Mouse (Mus musculus) Patski (cell line): ENCODE measurements around the gene Tshz3. TPM values are rescaled to one million over a fixed set of nuclear protein-coding genes. Genes with fewer than 3 reads are reported as not detected.

Source experiments
- ATAC-seq: fragments of 100-300 bp; one replicate; pipeline ENCODE4 v1.8.0; 2021
- CTCF ChIA-PET: fragments of 350-600 bp; sonication (Branson Sonifier 250); formaldehyde crosslinking; loops from one replicate; lab custom pipeline; 2022; ENCODE audit warnings: inconsistent platforms; lab: Charles Lee
- POLR2A ChIA-PET: fragments of 350-600 bp; sonication (Branson Sonifier 250); formaldehyde crosslinking; loops from one replicate; lab custom pipeline; 2022; ENCODE audit warnings: antibody characterized with exemption, inconsistent platforms; lab: Charles Lee
- DNase-seq: peaks from one replicate; pipeline ENCODE4 v3.0.0-alpha.2; 2011; ENCODE audit warnings: low read depth, low spot score
- H3K27me3 ChIP-seq: fragments of 371-371 bp; one replicate; pipeline ENCODE4 v1.5.1; 2021
- CTCF ChIP-seq: fragments of 100-300 bp; IDR thresholded peaks from one replicate; pipeline ENCODE4 v1.5.1; 2021
- in situ Hi-C: fragments of 300-500 bp; cut with MboI; formaldehyde crosslinking; loops from 3 replicates; pipeline ENCODE4 v1.11.1; 2018; ENCODE audit warnings: low pct_unique_long_range_greater_than_20kb, mixed read lengths
- polyA plus RNA-seq: library from polyadenylated mRNA; unstranded; gene quantifications from one replicate; pipeline ENCODE4 v1.2.3, GENCODE M21; 2021

The Tshz3 gene
- polyA plus RNA-seq, 1 experiment from 2014 or later, result 7.5 TPM

DNA sequence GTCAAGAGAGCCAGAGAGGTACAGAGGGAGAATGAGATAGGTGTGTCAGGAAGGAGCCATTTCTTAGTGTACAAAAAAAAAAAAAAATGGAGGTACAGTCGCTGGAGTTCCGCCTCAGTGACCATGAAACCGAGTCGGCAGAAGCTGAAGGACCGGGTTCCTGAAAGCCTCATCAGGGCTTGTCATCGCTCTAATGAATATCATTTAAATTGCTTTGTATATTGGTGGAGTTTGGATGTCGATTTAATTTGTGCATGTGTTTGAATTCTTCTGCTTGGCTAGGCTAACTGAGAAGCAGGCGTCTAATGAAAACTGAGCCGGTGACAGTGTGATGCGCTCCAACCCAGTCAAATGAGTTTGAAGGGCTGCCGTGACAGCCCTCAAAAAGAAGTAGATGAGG, 80.5 kb downstream of the Tshz3 start:
- H3K27me3 ChIP-seq, result no peaks in the 10 kb centered on the region
- in situ Hi-C loops, result no loop called here
- DNase-seq (no peak), ATAC-seq (no peak)
- CTCF ChIA-PET, result no interaction called here
- no peak for TF ChIP-seq CTCF
- POLR2A ChIA-PET, result no interaction called here

DNA sequence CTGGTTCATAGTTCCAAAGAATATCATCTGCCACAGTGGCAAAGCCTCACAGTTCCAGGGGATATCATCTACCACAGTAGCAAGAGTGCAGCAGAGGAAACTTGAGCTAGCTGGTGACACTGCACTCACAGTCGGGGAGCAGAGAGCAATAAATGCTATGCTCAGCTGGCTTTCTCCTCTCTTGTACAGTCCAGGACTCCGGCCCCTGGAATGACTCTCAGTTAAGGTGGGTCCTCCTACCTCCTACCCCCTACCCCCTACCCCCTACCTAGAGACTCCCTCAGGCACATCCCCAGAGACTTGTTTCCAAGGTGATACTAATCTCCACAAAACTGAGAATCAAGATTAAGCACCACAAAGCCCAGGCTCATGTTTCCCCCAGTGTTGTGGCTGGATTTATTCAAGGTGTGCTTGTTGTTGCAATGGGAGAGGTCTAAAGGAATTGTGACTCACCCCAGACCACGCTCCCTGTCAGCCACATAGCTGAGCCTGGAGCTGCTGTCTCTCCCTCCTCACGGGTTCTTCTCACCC, 86.4 kb downstream of the Tshz3 start:
- peaks cover 11% of the 10 kb centered on the region for H3K27me3 ChIP-seq
- ChIA-PET CTCF (no interaction called here), POLR2A (no interaction called here)
- no peak for TF ChIP-seq CTCF
- ATAC-seq (no peak), DNase-seq (no peak)
- in situ Hi-C loops, result no loop called here

DNA sequence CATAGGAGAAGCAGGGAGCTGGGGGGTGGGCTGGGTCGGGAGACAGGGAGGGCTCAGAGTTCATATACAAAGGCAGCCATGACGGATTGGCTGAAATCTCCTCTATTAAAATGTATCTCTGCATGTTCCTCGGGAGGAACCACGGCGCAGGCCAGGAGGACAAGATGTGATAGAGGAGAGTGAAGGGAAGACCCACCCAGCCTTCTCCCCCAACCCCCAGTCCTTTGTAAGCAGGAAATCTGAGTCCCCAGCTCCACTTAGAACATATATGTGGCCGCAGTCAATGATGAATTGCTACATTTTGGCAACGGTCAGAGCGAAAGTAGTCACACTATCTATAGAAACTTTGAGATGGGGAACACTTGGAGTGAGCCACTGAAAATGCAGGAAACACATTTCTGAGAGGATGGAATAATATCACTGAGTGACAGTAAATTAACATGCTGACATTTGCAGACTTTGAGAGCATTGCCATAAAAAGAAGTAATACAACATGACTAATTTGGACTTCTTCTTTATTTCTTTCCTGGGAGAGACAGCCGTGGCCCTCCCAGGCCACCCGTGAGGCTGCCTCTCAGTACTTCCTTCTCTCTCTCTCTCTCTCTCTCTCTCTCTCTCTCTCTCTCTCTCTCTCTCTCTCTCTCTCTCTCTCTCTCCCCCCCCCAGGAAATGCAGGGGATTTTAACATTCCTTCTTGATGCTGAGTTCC, 88.9 kb downstream of the Tshz3 start:
- peaks cover 11% of the 10 kb centered on the region for H3K27me3 ChIP-seq
- no peak for ATAC-seq
- no peak for DNase-seq
- in situ Hi-C loops, result no loop called here
- POLR2A ChIA-PET, result no interaction called here
- CTCF ChIA-PET, result no interaction called here
- TF ChIP-seq CTCF, result no peak

DNA sequence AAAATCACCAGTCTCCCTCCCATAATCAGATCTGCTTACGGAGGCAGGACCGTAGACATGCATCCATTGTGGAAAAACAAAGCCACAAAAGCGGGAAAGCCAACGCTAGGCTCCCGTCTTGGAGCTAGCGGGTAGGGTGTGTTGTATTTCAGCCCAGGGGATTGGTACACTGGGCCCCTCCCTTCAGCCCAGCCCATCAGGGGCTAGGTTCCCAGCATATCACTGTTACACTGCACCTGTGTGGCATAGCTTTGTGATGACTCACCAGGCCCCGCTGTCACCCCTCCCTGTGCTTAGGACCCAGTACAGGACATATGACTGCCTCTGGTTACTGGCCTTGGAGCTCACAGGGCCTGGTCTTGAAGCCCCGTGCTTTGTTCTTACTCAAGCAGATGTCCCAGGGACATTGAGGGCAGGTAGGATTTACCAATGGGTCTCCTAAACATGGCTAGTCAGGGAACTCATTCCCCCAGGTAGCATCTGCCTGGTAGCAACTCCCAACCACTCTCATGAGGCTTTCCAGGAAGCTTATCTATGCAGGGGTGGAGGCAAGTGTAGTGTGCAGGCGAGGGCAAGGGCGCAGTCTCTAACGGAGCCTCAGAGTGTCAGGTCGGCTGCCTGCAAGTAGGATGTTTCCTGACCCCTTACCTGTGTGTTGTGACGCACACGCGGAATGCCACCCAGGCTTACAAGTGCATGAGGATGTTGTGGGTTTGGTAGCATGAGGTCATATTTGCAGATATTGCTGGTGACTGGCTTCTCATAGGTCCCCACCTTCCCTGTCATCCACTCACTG, 98.7 kb downstream of the Tshz3 start:
- POLR2A ChIA-PET, result no interaction called here
- DNase-seq, result no peak
- no peak for TF ChIP-seq CTCF

More for the DNA sequence above, 98.7 kb downstream of the Tshz3 start:
- H3K27me3 ChIP-seq, result no peaks in the 10 kb centered on the region
- ATAC-seq, result no peak
- in situ Hi-C loops, result no loop called here
- CTCF ChIA-PET, result no interaction called here
